Mouse (Mus musculus) layer of hippocampus, postnatal 10 days (tissue): ENCODE measurements around the gene Utp14b. TPM values are rescaled to one million over a fixed set of nuclear protein-coding genes. Genes with fewer than 3 reads are reported as not detected.

Experiments used
- DNase-seq, 2 experiments: peaks; one replicate each; pipeline ENCODE4 v3.0.0; 2021; ENCODE audit warnings: low spot score in 2 of 2
- long read RNA-seq: library from polyadenylated mRNA; stranded (forward); transcript quantifications from one replicate; pipeline ENCODE4 v2.0.0, GENCODE M21; 2023
- total RNA-seq, 2 experiments: library from RNA; stranded (reverse); gene quantifications; 2 replicates each; pipeline ENCODE4 v1.2.3; 2021

Gene Utp14b
- 10 to 100 TPM; 17.0 to 18.2 TPM for total RNA-seq
- long read RNA-seq = 0 reads

GRCm38 (mm10) chr1:78657671-78658440 lies at the start of gene Utp14b, which contains the start of gene Acsl3:
Utp14b (plus strand) TSS chr1:78658038.
Acsl3 (plus strand) TSS chr1:78657825.
- peak; percentile 96 to 98 for DNase-seq

GRCm38 (mm10) chr1:78609134-78609907 lies 48.5 kb upstream of the Utp14b start:
- DNase-seq = no peak

- no peak for DNase-seq
These were observed 46.8 kb upstream of the Utp14b start for GRCm38 (mm10) chr1:78611039-78611438.

- DNase-seq = no peak
These were observed 44.9 kb upstream of the Utp14b start for GRCm38 (mm10) chr1:78612959-78613358.

- DNase-seq = no peak
These were observed 33.5 kb upstream of the Utp14b start for GRCm38 (mm10) chr1:78624352-78624751.

GRCm38 (mm10) chr1:78634486-78634885 lies 23.4 kb upstream of the Utp14b start:
- DNase-seq = no peak

- DNase-seq = no peak
These were observed 17.0 kb upstream of the Utp14b start for GRCm38 (mm10) chr1:78640871-78641270.

- DNase-seq = no peak
These were observed 16.0 kb upstream of the Utp14b start for GRCm38 (mm10) chr1:78641791-78642190.

- no peak for DNase-seq
These were observed 15.6 kb upstream of the Utp14b start for GRCm38 (mm10) chr1:78642197-78642596.

- DNase-seq = no peak
These were observed 10.4 kb upstream of the Utp14b start for GRCm38 (mm10) chr1:78647317-78647885.

GRCm38 (mm10) chr1:78649269-78650061 lies 8.4 kb upstream of the Utp14b start:
- DNase-seq = no peak

- no peak for DNase-seq
These were observed 1.4 kb upstream of the Utp14b start for GRCm38 (mm10) chr1:78656472-78656871.

- no peak for DNase-seq
These were observed 713 bp upstream of the Utp14b start for GRCm38 (mm10) chr1:78657021-78657629.

GRCm38 (mm10) chr1:78658441-78659269 lies 817 bp downstream of the Utp14b start:
- DNase-seq = no peak

GRCm38 (mm10) chr1:78659270-78659823 lies 1.5 kb downstream of the Utp14b start:
- DNase-seq = no peak

- DNase-seq = no peak
These were observed 6.5 kb downstream of the Utp14b start for GRCm38 (mm10) chr1:78664326-78664725.

- DNase-seq = no peak
These were observed 8.2 kb downstream of the Utp14b start for GRCm38 (mm10) chr1:78665954-78666499.

- DNase-seq = no peak
These were observed 8.7 kb downstream of the Utp14b start for GRCm38 (mm10) chr1:78666585-78666984.

GRCm38 (mm10) chr1:78682291-78682690 lies 24.5 kb downstream of the Utp14b start:
- no peak for DNase-seq
